Mouse (Mus musculus) liver, embryonic 14.5 days (tissue): ENCODE results near the gene Fen1. TPM values are rescaled to one million over a fixed set of nuclear protein-coding genes. Genes with fewer than 3 reads are reported as not detected.
A peak's percentile ranks its signal among the peaks of the same experiment; 100 is the strongest.

Experiments
- ATAC-seq: fragments of 200-750 bp; cut with Nextera tagmentation; 2 replicates; pipeline ENCODE4 v1.8.0; 2017; ENCODE audit warnings: moderate number of reproducible peaks, mild to moderate bottlenecking, moderate library complexity; ENCODE audit not compliant: insufficient read depth
- DNase-seq, 3 experiments: peaks; one replicate each; pipeline ENCODE4 v3.0.0-alpha.2; 2012 to 2013; ENCODE audit warnings: low read depth in 3 of 3, low spot score in 3 of 3
- H3K27ac ChIP-seq: fragments of 300-500 bp; sonication (generic); 2 replicates; pipeline ENCODE4 v1.5.1; 2014; ENCODE audit warnings: moderate library complexity, mild to moderate bottlenecking, control low read depth, inconsistent platforms
- H3K27me3 ChIP-seq: fragments of 300-500 bp; sonication (generic); 2 replicates; pipeline ENCODE4 v1.6.1; 2014; ENCODE audit warnings: mild to moderate bottlenecking, low read length, moderate library complexity; ENCODE audit not compliant: control insufficient read depth, insufficient read depth
- H3K36me3 ChIP-seq: fragments of 300-500 bp; sonication (generic); replicated peaks from 2 replicates; pipeline ENCODE4 v1.6.1; 2014; ENCODE audit warnings: low read depth; ENCODE audit not compliant: control insufficient read depth, insufficient read depth
- H3K4me1 ChIP-seq, 2 experiments: fragments of 200-500 bp in 1 of 2; fragments of 300-500 bp in 1 of 2; sonication (generic) in 1 of 2; replicated peaks; 2 replicates each; pipeline ENCODE4 v1.6.1; 2012 to 2014; ENCODE audit warnings: antibody characterized with exemption in 1 of 2, inconsistent platforms in 1 of 2, low read length in 1 of 2; ENCODE audit not compliant: control insufficient read depth in 2 of 2, insufficient read depth in 2 of 2
- H3K4me2 ChIP-seq: fragments of 300-500 bp; sonication (generic); 2 replicates; pipeline ENCODE4 v1.6.1; 2014; ENCODE audit warnings: low read depth, mild to moderate bottlenecking, control low read depth, moderate library complexity
- H3K4me3 ChIP-seq, 2 experiments: fragments of 200-500 bp in 1 of 2; fragments of 300-500 bp in 1 of 2; sonication (generic) in 1 of 2; 2 replicates each; pipeline ENCODE4 v1.5.1; 2012 to 2014; ENCODE audit warnings: low read depth in 2 of 2, low read length in 2 of 2, mild to moderate bottlenecking in 2 of 2, control low read depth in 1 of 2, inconsistent platforms in 1 of 2, moderate library complexity in 1 of 2; ENCODE audit not compliant: insufficient read depth in 1 of 2
- H3K9ac ChIP-seq: fragments of 300-500 bp; sonication (generic); replicated peaks from 2 replicates; pipeline ENCODE4 v1.6.1; 2014; ENCODE audit warnings: mild to moderate bottlenecking, control low read depth, moderate library complexity
- H3K9me3 ChIP-seq: fragments of 300-500 bp; sonication (generic); 2 replicates; pipeline ENCODE4 v1.6.1; 2016; ENCODE audit warnings: low read length, mixed read lengths; ENCODE audit not compliant: control insufficient read depth
- CTCF ChIP-seq: IDR thresholded peaks from 2 replicates; pipeline ENCODE4 v1.5.1; 2016; ENCODE audit warnings: antibody characterized with exemption, low read depth, control low read depth
- EP300 ChIP-seq: IDR thresholded peaks from 2 replicates; pipeline ENCODE4 v1.6.1; 2016; ENCODE audit warnings: antibody characterized with exemption, low read depth
- WGBS: fragments of 180-500 bp; shearing (Covaris S2); extraction: QIAGEN DNeasy Blood & Tissue Kit; methylation state at CpG from one replicate; pipeline ENCODE4 v1.1.7; 2014; ENCODE audit not compliant: insufficient replicate concordance; 5-methylcytosine and 5-hydroxymethylcytosine counted together
- polyA plus RNA-seq, 2 experiments: library from polyadenylated mRNA; depleted of rRNA in 1 of 2; stranded (reverse) in 1 of 2; unstranded in 1 of 2; fragments of >200 nt; fragmentation: Nextera tagmentation in 1 of 2; extraction: Ambion mirVana in 1 of 2; gene quantifications; 2 replicates each; pipeline versions ENCODE4 v1.2.1 to v1.2.3; 2012 to 2014

The Fen1 gene
- 53.1 and 75.8 TPM in 2 replicates for polyA plus RNA-seq (2012; rRNA removed)
- polyA plus RNA-seq (2014; fragmentation: Nextera tagmentation; extraction: Ambion mirVana), result 131 and 145 TPM in 2 replicates

DNA sequence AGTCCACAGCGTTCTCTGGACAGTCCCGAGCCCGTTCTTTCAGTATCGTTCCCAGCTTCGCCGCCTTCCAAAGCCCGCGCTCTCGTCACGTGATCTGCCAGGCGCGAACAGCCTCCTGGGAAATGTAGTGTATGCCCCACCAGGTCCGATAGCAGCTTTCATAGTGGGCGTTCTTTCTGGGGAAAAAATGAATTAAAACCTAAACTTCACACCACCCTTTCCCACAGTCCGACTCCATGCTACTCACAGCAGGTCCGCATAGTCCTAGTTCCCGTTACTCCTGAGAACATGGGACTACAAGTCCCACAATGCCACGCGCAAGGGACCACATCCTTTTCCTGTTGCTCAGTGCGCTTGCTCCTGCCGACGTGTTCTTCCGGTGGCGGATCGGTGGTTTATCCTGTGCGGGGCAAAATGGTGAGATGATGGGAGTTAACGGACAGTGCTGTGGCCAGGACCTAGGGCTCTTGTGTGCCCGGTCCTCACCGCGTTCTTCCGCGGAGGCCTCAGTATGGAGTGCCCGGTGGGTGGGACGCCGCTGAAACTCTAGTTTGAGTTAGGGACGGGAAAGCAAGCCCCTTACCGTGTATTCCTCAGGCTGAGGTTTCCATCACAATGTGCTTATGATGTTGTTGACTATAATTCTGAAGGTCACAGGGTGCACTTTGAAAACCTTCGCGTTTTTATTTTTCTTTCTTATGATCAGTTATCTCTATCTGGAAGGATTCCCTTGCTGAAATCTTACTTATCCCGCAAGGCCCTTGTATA, at the start of gene Fen1, which contains the start of gene Tmem258:
Gene Fen1, minus strand, starts transcription at position 322 of the 768 bp plus-strand sequence.
Gene Tmem258, plus strand, starts transcription at position 167 of the 768 bp plus-strand sequence.
- WGBS, result under 1% methylated on average over 40 of the region's 40 CpGs
- H3K27ac ChIP-seq, result peak within 1 kb of the TSS; percentile 94
- H3K36me3 ChIP-seq, result peaks cover 43% of the 10 kb centered on the region
- H3K4me3 ChIP-seq, result peak within 1 kb of the TSS; percentile 71 to 99
- no peaks in the 10 kb centered on the region for H3K9me3 ChIP-seq
- DNase-seq (peak; percentile 80 to 85 (median 81)), ATAC-seq (peak; percentile 85)
- H3K9ac ChIP-seq, result peak within 1 kb of the TSS; percentile 99
- H3K4me2 ChIP-seq, result peak within 1 kb of the TSS; percentile 99
- H3K4me1 ChIP-seq, result peaks cover 10 to 12% of the 10 kb centered on the region in 2 experiments
- H3K27me3 ChIP-seq, result no peaks in the 10 kb centered on the region
- TF ChIP-seq EP300 (no peak), CTCF (no peak)

DNA sequence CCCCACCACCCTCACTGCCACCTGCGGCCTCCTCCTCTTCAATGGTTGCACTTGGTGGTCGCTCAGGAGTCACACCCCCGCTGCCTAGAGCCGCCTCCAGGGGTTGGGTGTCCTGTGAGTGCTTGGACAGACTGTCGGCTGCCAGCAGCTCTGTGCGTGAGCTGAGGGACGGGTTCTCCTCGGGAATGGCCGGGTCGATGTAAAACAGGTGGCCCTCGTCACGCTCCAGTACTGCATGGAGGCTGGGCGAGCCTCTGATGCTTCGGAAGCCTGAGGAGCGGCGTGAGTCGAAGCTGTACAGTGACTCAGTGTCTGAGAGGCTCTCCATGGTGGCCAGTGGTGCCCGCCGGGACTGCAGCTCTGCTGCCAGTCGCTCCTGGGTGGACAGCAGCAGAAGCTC, 44.2 kb upstream of the Fen1 start:
- no peak overlapping the region for H3K27ac ChIP-seq
- H3K9me3 ChIP-seq, result no peaks in the 10 kb centered on the region
- DNase-seq (no peak), ATAC-seq (no peak)
- no peak for TF ChIP-seq EP300
- no peak for TF ChIP-seq CTCF
- no peak overlapping the region for H3K9ac ChIP-seq
- no peaks in the 10 kb centered on the region for H3K4me1 ChIP-seq
- H3K4me2 ChIP-seq, result no peak overlapping the region
- WGBS, result 55% methylated on average over 20 of the region's 20 CpGs
- no peaks in the 10 kb centered on the region for H3K27me3 ChIP-seq
- H3K36me3 ChIP-seq, result no peaks in the 10 kb centered on the region
- H3K4me3 ChIP-seq, result no peak overlapping the region

DNA sequence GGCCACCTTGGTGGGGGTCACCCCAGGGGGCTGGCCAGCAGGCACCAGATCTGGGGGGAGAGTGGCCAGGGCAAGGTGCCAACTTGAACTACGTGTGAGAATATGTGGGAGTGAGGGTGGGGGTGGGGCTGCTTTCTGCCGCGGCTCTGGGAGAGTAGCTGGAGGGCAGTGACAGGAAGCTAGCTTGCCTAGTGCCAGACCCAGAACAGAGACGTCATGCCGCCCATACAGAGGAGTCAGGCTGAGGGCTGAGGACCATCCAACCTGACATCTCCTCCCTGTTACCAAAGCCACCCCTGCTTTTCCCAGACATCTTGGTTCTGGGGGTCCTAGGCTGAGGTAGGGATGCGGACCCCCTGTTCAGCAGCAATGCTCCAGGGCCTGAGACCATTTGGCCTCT, 43.2 kb upstream of the Fen1 start:
- no peak for ATAC-seq
- H3K27me3 ChIP-seq, result no peaks in the 10 kb centered on the region
- no peaks in the 10 kb centered on the region for H3K4me1 ChIP-seq
- H3K4me2 ChIP-seq, result no peak overlapping the region
- H3K4me3 ChIP-seq, result no peak overlapping the region
- TF ChIP-seq CTCF, result no peak
- no peak for TF ChIP-seq EP300
- H3K9me3 ChIP-seq, result no peaks in the 10 kb centered on the region
- WGBS, result 22% methylated on average over 6 of the region's 6 CpGs
- DNase-seq, result no peak
- no peaks in the 10 kb centered on the region for H3K36me3 ChIP-seq
- no peak overlapping the region for H3K27ac ChIP-seq
- H3K9ac ChIP-seq, result no peak overlapping the region

DNA sequence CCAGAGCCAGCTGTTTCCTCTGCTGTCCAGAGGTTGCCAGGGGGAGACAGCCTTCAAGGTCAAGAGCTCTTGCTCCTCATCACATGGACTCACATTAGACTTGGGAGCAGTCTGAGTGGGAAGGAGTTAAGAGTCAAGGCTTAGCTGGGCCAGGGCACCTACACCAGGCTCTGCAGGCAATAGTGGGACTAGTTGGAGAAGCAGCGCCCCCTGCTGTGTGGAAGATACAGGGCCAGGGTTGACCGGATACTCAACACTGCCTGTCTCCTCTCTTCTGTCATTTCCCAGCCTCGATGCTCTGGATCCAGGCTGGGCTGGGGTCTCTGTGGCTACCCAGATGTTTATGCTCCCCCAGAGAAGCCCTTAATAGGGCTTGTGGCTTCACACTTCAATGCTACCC, 40.2 kb upstream of the Fen1 start:
- Histone ChIP-seq H3K4me1 (peaks cover 0 to 6% of the 10 kb centered on the region in 2 experiments; a peak in 1 of 4 replicates), H3K4me3 (no peak overlapping the region), H3K9ac (no peak overlapping the region), H3K9me3 (no peaks in the 10 kb centered on the region), H3K27ac (no peak overlapping the region), H3K4me2 (no peak overlapping the region), H3K36me3 (no peaks in the 10 kb centered on the region), H3K27me3 (peaks cover 7% of the 10 kb centered on the region)
- 13% methylated on average over 3 of the region's 3 CpGs for WGBS
- no peak for DNase-seq
- no peak for ATAC-seq
- TF ChIP-seq EP300, result no peak
- peak; percentile 79 for TF ChIP-seq CTCF

DNA sequence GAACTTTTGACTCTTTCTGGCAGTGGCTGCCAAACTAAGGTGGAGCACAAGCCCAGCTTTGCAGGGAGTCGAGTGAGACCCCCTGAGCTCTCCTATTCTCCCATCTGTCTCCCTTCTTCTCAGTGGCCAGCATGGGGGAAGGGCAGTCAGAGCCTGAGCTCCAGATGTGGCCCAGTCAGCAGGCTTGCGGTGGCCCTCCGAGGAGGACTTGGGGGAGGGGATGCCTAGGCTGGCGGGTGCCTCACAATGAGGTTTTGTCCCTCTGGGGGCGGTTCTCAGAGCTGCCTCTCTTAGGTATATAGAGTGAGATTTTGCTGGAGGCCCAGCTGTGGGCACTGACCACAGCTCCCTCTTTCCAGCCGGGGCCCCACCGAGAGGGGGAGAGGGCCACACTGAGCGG, 38.9 kb upstream of the Fen1 start:
- Histone ChIP-seq H3K36me3 (no peaks in the 10 kb centered on the region), H3K4me3 (no peak overlapping the region), H3K27ac (no peak overlapping the region), H3K27me3 (peaks cover 7% of the 10 kb centered on the region), H3K4me1 (peaks cover 3 to 16% of the 10 kb centered on the region in 2 experiments; a peak in 2 of 4 replicates), H3K4me2 (no peak overlapping the region), H3K9me3 (no peaks in the 10 kb centered on the region), H3K9ac (no peak overlapping the region)
- DNase-seq (no peak), ATAC-seq (no peak)
- no peak for TF ChIP-seq CTCF
- no peak for TF ChIP-seq EP300
- 17% methylated on average over 8 of the region's 8 CpGs for WGBS
